Mouse (Mus musculus): ENCODE measurements around the gene Fkbp1a.

Gene Fkbp1a

GRCm38 (mm10) chr2:151549615-151550121 is 7.4 kb downstream of the Fkbp1a start:
- DNase-seq (ENCODE audit: low spot score) = no peak

- DNase-seq (ENCODE audit: low spot score) = no peak
These were observed 20.9 kb downstream of the Fkbp1a start for GRCm38 (mm10) chr2:151562930-151563921.

GRCm38 (mm10) chr2:151564006-151564405 is 21.7 kb downstream of the Fkbp1a start:
- DNase-seq (ENCODE audit: low spot score) = no peak

GRCm38 (mm10) chr2:151564986-151565385 is 22.7 kb downstream of the Fkbp1a start:
- DNase-seq (ENCODE audit: low spot score) = no peak

GRCm38 (mm10) chr2:151566856-151567255 is 24.6 kb downstream of the Fkbp1a start:
- no peak for DNase-seq (ENCODE audit: low spot score)

GRCm38 (mm10) chr2:151569452-151569851 is 27.2 kb downstream of the Fkbp1a start:
- no peak for DNase-seq (ENCODE audit: low spot score)

- DNase-seq (ENCODE audit: low spot score) = no peak
These were observed 29.8 kb downstream of the Fkbp1a start, which contains the start of gene Sdcbp2 for GRCm38 (mm10) chr2:151571873-151572700. TSS of gene Sdcbp2 (plus strand) at chr2:151572622.

GRCm38 (mm10) chr2:151573667-151574066 is 31.4 kb downstream of the Fkbp1a start:
- DNase-seq (ENCODE audit: low spot score) = peak; percentile 40

- DNase-seq (ENCODE audit: low spot score) = peak; percentile 64
These were observed 32.3 kb downstream of the Fkbp1a start for GRCm38 (mm10) chr2:151574607-151575006.

GRCm38 (mm10) chr2:151575119-151575698 is 32.9 kb downstream of the Fkbp1a start:
- no peak for DNase-seq (ENCODE audit: low spot score)

- peak; percentile 90 for DNase-seq (ENCODE audit: low spot score)
These were observed 33.6 kb downstream of the Fkbp1a start for GRCm38 (mm10) chr2:151575699-151576389.

- no peak for DNase-seq (ENCODE audit: low spot score)
These were observed 36.9 kb downstream of the Fkbp1a start for GRCm38 (mm10) chr2:151579183-151579582.

GRCm38 (mm10) chr2:151580945-151581344 is 38.7 kb downstream of the Fkbp1a start:
- DNase-seq (ENCODE audit: low spot score) = no peak

- no peak for DNase-seq (ENCODE audit: low spot score)
These were observed 43.7 kb downstream of the Fkbp1a start for GRCm38 (mm10) chr2:151585934-151586333.

- DNase-seq (ENCODE audit: low spot score) = no peak
These were observed 44.5 kb downstream of the Fkbp1a start for GRCm38 (mm10) chr2:151586807-151587206.

GRCm38 (mm10) chr2:151587306-151587705 is 45.0 kb downstream of the Fkbp1a start:
- no peak for DNase-seq (ENCODE audit: low spot score)

GRCm38 (mm10) chr2:151598068-151598467 is 55.8 kb downstream of the Fkbp1a start:
- DNase-seq (ENCODE audit: low spot score) = peak; percentile 48

- DNase-seq (ENCODE audit: low spot score) = no peak
These were observed 59.8 kb downstream of the Fkbp1a start for GRCm38 (mm10) chr2:151602106-151602505.

- no peak for DNase-seq (ENCODE audit: low spot score)
These were observed 61.3 kb downstream of the Fkbp1a start for GRCm38 (mm10) chr2:151603630-151604029.

- peak; percentile 80 for DNase-seq (ENCODE audit: low spot score)
These were observed 63.2 kb downstream of the Fkbp1a start for GRCm38 (mm10) chr2:151605437-151605987.

- no peak for DNase-seq (ENCODE audit: low spot score)
These were observed 66.2 kb downstream of the Fkbp1a start for GRCm38 (mm10) chr2:151608435-151608834.
